Mouse (Mus musculus) liver, embryonic 11.5 days (tissue): ENCODE results near the gene Ambra1. TPM values are rescaled to one million over a fixed set of nuclear protein-coding genes. Genes with fewer than 3 reads are reported as not detected.

ENCODE experiments used
- ATAC-seq: fragments of 200-750 bp; cut with Nextera tagmentation; replicated peaks from 2 replicates; pipeline ENCODE4 v1.8.0; 2017; ENCODE audit warnings: moderate number of reproducible peaks, mild to moderate bottlenecking, moderate TSS enrichment, moderate library complexity; ENCODE audit not compliant: low FRiP score
- DNase-seq: peaks from one replicate; pipeline ENCODE4 v3.0.0-alpha.2; 2017; ENCODE audit warnings: low spot score
- H3K27ac ChIP-seq: fragments of 300-500 bp; sonication (generic); 2 replicates; pipeline ENCODE4 v1.5.1; 2014; ENCODE audit warnings: mild to moderate bottlenecking, low read depth, low read length, control low read depth
- H3K27me3 ChIP-seq: fragments of 300-500 bp; sonication (generic); replicated peaks from 2 replicates; pipeline ENCODE4 v1.6.1; 2014; ENCODE audit warnings: low read length, mixed read lengths; ENCODE audit not compliant: control insufficient read depth, insufficient read depth
- H3K36me3 ChIP-seq: fragments of 300-500 bp; sonication (generic); 2 replicates; pipeline ENCODE4 v1.6.1; 2014; ENCODE audit warnings: mild to moderate bottlenecking, low read length, moderate library complexity, mixed read lengths; ENCODE audit not compliant: control insufficient read depth, insufficient read depth
- H3K4me1 ChIP-seq: fragments of 300-500 bp; sonication (generic); replicated peaks from 2 replicates; pipeline ENCODE4 v1.6.1; 2014; ENCODE audit warnings: low read length, mixed read lengths; ENCODE audit not compliant: control insufficient read depth, insufficient read depth
- H3K4me2 ChIP-seq: fragments of 300-500 bp; sonication (generic); 2 replicates; pipeline ENCODE4 v1.6.1; 2014; ENCODE audit warnings: mild to moderate bottlenecking, control low read depth, moderate library complexity
- H3K4me3 ChIP-seq: fragments of 300-500 bp; sonication (generic); 2 replicates; pipeline ENCODE4 v1.5.1; 2014; ENCODE audit warnings: low read depth, low read length, control low read depth
- H3K9ac ChIP-seq: fragments of 300-500 bp; sonication (generic); 2 replicates; pipeline ENCODE4 v1.6.1; 2014; ENCODE audit warnings: low read depth, low read length, control low read depth
- H3K9me3 ChIP-seq: fragments of 300-500 bp; sonication (generic); 2 replicates; pipeline ENCODE4 v1.6.1; 2016; ENCODE audit warnings: low read length, inconsistent platforms, mixed read lengths; ENCODE audit not compliant: control insufficient read depth
- WGBS: fragments of 180-500 bp; shearing (Covaris S2); extraction: QIAGEN DNeasy Blood & Tissue Kit; methylation state at CpG from one replicate; pipeline ENCODE4 v1.1.7; 2014; 5-methylcytosine and 5-hydroxymethylcytosine counted together
- polyA plus RNA-seq: library from polyadenylated mRNA; unstranded; fragments of >200 nt; fragmentation: Nextera tagmentation; extraction: Ambion mirVana; gene quantifications from 2 replicates; pipeline ENCODE4 v1.2.1, GENCODE M21; 2014

Gene Ambra1
- polyA plus RNA-seq, 1 experiment from 2014 or later, result 14.0 TPM

DNA sequence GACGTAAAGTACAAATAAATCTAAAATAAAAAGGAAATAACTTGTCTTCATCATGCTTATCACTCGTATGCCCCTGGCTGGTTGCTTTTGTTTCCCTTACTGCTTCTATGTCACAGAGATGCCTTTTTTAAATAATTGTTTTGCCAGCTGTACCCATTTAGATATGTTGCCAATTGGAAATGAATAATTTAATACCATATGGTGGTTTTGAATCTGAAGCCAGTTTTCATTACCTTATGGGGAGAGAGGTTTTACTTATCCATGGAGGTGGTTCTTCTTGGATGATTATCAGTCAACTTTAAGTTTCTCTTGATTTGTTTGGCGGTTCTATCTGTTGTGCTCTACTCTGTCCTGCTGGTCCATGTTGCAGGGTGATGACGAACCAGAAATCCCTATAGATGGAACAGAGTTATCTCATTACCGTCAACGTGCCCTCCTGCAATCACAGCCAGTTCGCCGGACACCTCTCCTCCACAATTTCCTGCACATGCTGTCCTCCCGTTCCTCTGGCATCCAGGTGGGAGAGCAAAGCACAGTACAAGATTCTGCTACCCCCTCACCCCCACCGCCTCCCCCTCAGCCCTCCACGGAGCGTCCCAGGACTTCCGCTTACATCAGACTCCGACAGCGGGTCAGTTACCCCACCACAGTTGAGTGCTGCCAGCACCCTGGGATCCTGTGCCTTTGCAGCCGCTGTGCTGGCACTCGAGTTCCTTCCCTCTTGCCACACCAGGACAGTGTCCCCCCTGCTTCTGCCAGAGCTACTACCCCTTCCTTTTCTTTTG lies 42.2 kb downstream of the Ambra1 start:
- H3K27me3 ChIP-seq, result no peaks in the 10 kb centered on the region
- peaks cover 12% of the 10 kb centered on the region for H3K36me3 ChIP-seq
- WGBS, result 89% methylated on average over 17 of the region's 17 CpGs

DNA sequence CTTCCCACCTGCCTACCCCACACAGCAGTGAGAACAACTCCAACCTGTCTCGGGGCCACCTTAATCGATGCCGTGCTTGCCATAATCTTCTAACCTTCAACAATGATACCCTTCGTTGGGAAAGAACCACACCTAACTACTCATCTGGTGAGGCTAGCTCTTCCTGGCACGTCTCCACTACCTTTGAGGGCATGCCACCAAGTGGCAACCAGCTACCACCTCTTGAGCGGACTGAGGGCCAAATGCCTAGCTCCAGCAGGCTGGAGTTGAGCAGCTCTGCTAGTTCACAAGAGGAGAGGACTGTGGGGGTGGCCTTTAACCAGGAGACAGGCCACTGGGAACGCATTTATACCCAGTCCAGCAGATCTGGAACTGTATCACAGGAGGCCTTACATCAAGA lies 43.4 kb downstream of the Ambra1 start:
- WGBS, result 90% methylated on average over 7 of the region's 7 CpGs
- DNase-seq, result no peak
- Histone ChIP-seq H3K4me2 (no peak overlapping the region), H3K9me3 (no peaks in the 10 kb centered on the region), H3K9ac (no peak overlapping the region), H3K4me3 (no peak overlapping the region), H3K36me3 (peaks cover 9% of the 10 kb centered on the region), H3K27ac (no peak overlapping the region), H3K27me3 (no peaks in the 10 kb centered on the region), H3K4me1 (no peaks in the 10 kb centered on the region)
- no peak for ATAC-seq

More for the DNA sequence above, 42.2 kb downstream of the Ambra1 start:
- ATAC-seq (no peak), DNase-seq (no peak)
- Histone ChIP-seq H3K4me2 (no peak overlapping the region), H3K4me3 (no peak overlapping the region), H3K9ac (no peak overlapping the region), H3K27ac (no peak overlapping the region), H3K9me3 (no peaks in the 10 kb centered on the region), H3K4me1 (no peaks in the 10 kb centered on the region)

GRCm38 (mm10) chr2:91779166-91779565 lies 49.2 kb downstream of the Ambra1 start:
- Histone ChIP-seq H3K27me3 (no peaks in the 10 kb centered on the region), H3K4me2 (no peak overlapping the region), H3K9me3 (no peaks in the 10 kb centered on the region), H3K4me1 (no peaks in the 10 kb centered on the region), H3K4me3 (no peak overlapping the region), H3K27ac (no peak overlapping the region), H3K9ac (no peak overlapping the region), H3K36me3 (no peaks in the 10 kb centered on the region)
- DNase-seq, result no peak
- 72% methylated on average over 3 of the region's 3 CpGs for whole genome bisulfite sequencing
- no peak for ATAC-seq

DNA sequence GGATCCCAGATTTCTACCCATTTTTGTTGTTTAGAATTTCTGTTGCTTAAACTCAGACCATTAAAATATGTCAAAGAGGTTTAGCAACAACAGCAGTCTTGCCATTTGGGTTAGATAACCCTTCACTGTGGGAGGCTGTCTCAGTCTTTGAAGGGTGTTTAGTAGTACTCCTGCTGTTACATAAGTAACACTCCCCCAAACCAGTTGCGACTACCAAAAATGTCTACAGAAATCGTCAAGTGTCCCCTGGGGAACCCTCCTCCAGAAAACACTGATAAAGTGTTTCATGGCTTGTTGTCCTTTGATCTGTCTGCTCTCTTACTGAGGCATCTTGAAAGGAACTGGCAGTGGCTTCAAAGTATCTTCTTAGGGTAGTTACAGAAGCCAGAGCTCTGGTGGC lies 61.7 kb downstream of the Ambra1 start:
- Histone ChIP-seq H3K27me3 (no peaks in the 10 kb centered on the region), H3K36me3 (no peaks in the 10 kb centered on the region), H3K9ac (no peak overlapping the region), H3K4me2 (no peak overlapping the region), H3K27ac (no peak overlapping the region), H3K9me3 (no peaks in the 10 kb centered on the region), H3K4me3 (no peak overlapping the region), H3K4me1 (no peaks in the 10 kb centered on the region)
- ATAC-seq (no peak), DNase-seq (no peak)
- 48% methylated on average over 2 of the region's 2 CpGs for WGBS

DNA sequence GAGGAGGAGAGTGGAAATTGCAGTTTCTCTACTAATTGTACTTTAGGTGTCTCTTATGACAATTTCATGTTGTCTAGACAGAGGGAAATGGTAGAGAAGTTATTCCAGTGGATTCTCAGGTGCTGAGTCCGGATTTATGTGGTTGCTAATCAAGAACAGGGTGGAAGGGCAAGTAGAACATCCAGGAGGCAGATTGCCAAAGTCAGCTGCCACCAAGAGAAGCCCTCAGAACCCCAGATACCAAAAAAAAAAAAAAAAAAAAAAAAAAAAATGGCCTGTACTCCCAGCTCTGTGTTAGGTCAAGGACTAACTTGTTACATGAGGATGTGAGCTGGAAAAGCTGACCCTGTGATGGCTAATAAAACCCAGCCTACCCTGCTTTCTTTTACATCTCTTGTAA lies 62.4 kb downstream of the Ambra1 start:
- Histone ChIP-seq H3K4me2 (no peak overlapping the region), H3K27ac (no peak overlapping the region), H3K27me3 (no peaks in the 10 kb centered on the region), H3K36me3 (no peaks in the 10 kb centered on the region), H3K9me3 (no peaks in the 10 kb centered on the region), H3K4me3 (no peak overlapping the region), H3K9ac (no peak overlapping the region), H3K4me1 (no peaks in the 10 kb centered on the region)
- WGBS, result 81% methylated on average over 1 of the region's 1 CpGs
- ATAC-seq (no peak), DNase-seq (no peak)

- Histone ChIP-seq H3K36me3 (no peaks in the 10 kb centered on the region), H3K27ac (no peak overlapping the region), H3K9me3 (no peaks in the 10 kb centered on the region), H3K9ac (no peak overlapping the region), H3K27me3 (no peaks in the 10 kb centered on the region), H3K4me2 (no peak overlapping the region), H3K4me3 (no peak overlapping the region), H3K4me1 (no peaks in the 10 kb centered on the region)
- 85% methylated on average over 2 of the region's 2 CpGs for WGBS
- no peak for ATAC-seq
- DNase-seq, result no peak
Measured at GRCm38 (mm10) chr2:91794466-91794865, 64.5 kb downstream of the Ambra1 start.

- Histone ChIP-seq H3K4me3 (no peak overlapping the region), H3K27me3 (no peaks in the 10 kb centered on the region), H3K27ac (no peak overlapping the region), H3K36me3 (no peaks in the 10 kb centered on the region), H3K9ac (no peak overlapping the region), H3K4me1 (no peaks in the 10 kb centered on the region), H3K4me2 (no peak overlapping the region), H3K9me3 (no peaks in the 10 kb centered on the region)
- DNase-seq (no peak), ATAC-seq (no peak)
- WGBS, result 84% methylated on average over 3 of the region's 3 CpGs
Measured at GRCm38 (mm10) chr2:91795091-91795490, 65.2 kb downstream of the Ambra1 start.

- Histone ChIP-seq H3K4me1 (no peaks in the 10 kb centered on the region), H3K27ac (no peak overlapping the region), H3K4me3 (no peak overlapping the region), H3K9ac (no peak overlapping the region), H3K27me3 (no peaks in the 10 kb centered on the region), H3K9me3 (no peaks in the 10 kb centered on the region), H3K36me3 (no peaks in the 10 kb centered on the region; the same call in 1 of the 2 replicates), H3K4me2 (no peak overlapping the region)
- no peak for ATAC-seq
- WGBS, result 84% methylated on average over 6 of the region's 6 CpGs
- DNase-seq, result no peak
Measured at GRCm38 (mm10) chr2:91811433-91811832, 81.5 kb downstream of the Ambra1 start.

GRCm38 (mm10) chr2:91816741-91817140 lies 86.8 kb downstream of the Ambra1 start:
- no peaks in the 10 kb centered on the region for H3K9me3 ChIP-seq
- H3K4me3 ChIP-seq, result no peak overlapping the region
- H3K27me3 ChIP-seq, result no peaks in the 10 kb centered on the region
- H3K9ac ChIP-seq, result no peak overlapping the region
- ATAC-seq (no peak), DNase-seq (no peak)
- no peak overlapping the region for H3K4me2 ChIP-seq
- H3K27ac ChIP-seq, result no peak overlapping the region
- no peaks in the 10 kb centered on the region for H3K4me1 ChIP-seq
- H3K36me3 ChIP-seq, result no peaks in the 10 kb centered on the region; the same call in 1 of the 2 replicates
